Mouse (Mus musculus): ENCODE measurements around the gene Olfr888.

The Olfr888 gene

GRCm38 (mm10) chr9:38107828-38108227 is at the start of gene Olfr888:
Olfr888 (plus strand) TSS chr9:38108128.
- CTCF ChIA-PET: no interaction called here

- CTCF ChIA-PET: no interaction called here
These were observed 46.9 kb upstream of the Olfr888 start, which contains the start of gene Olfr885 for GRCm38 (mm10) chr9:38061022-38061421. Olfr885 (plus strand) TSS chr9:38061322.

GRCm38 (mm10) chr9:38083772-38084171 is 24.2 kb upstream of the Olfr888 start, which contains the start of gene Olfr887:
Olfr887 (plus strand) TSS chr9:38084072.
- CTCF ChIA-PET: no interaction called here

- CTCF ChIA-PET: no interaction called here
These were observed 7.0 kb downstream of the Olfr888 start, which contains the start of gene Olfr889 for GRCm38 (mm10) chr9:38114898-38115297. Olfr889 (plus strand) TSS chr9:38115198.

GRCm38 (mm10) chr9:38142217-38142616 is 34.3 kb downstream of the Olfr888 start, which contains the start of gene Olfr890:
Olfr890 (plus strand) TSS chr9:38142517.
- CTCF ChIA-PET: no interaction called here
